Comparison of ENCODE assay signal across 8 mouse cellular contexts in genomic region chr7:145031275-145031674, GRCm38 (mm10).
DNase-seq lines count a peak whose midpoint lies in the region; ATAC-seq and TF ChIP-seq lines count a peak whose summit lies in the region.

No protein-coding gene starts in this region.

- H3K9me3 ChIP-seq in ES-E14 (ENCODE audit: control insufficient read depth, insufficient read depth, low read depth, low read length): no peaks in the 10 kb centered on the region
- H3K9me3 ChIP-seq in hindbrain, embryonic 10.5 days: no peaks in the 10 kb centered on the region

- H3K27ac ChIP-seq in heart, adult 2 months: peak overlapping the region; percentile 71; the same call in 1 of the 2 replicates
- no peak overlapping the region for H3K27ac ChIP-seq in ES-E14 (ENCODE audit: insufficient read depth, low read depth, low read length, poor library complexity, severe bottlenecking)
- peak overlapping the region; percentile 89 for H3K27ac ChIP-seq in hindbrain, embryonic 10.5 days
- H3K27ac ChIP-seq in macrophage: peak overlapping the region; percentile 93

- H3K4me3 ChIP-seq in heart, adult 2 months: peak overlapping the region; percentile 34
- H3K4me3 ChIP-seq in ES-E14 (ENCODE audit: insufficient read depth in 1 of 2, low read depth in 1 of 2, low read length in 2 of 2, poor library complexity in 1 of 2, severe bottlenecking in 1 of 2) (peak overlapping the region in 1 of 2 experiments; percentile 16; a peak in 2 of 4 replicates), macrophage (ENCODE audit: inconsistent target) (peak overlapping the region; percentile 2; the same call in 1 of the 2 replicates)
- peak overlapping the region; percentile 52 for H3K4me3 ChIP-seq in hindbrain, embryonic 10.5 days

- no peak overlapping the region for H3K9ac ChIP-seq in heart, adult 2 months (ENCODE audit: low read depth, low read length)
- H3K9ac ChIP-seq in ES-E14 (ENCODE audit: insufficient read depth, low read depth, low read length, poor library complexity, severe bottlenecking): no peak overlapping the region

- H3K79me2 ChIP-seq in heart, adult 2 months (replicated peaks; ENCODE audit: control insufficient read depth, insufficient read depth, low read length): no peaks in the 10 kb centered on the region
- H3K79me2 ChIP-seq in macrophage (ENCODE audit: inconsistent target): no peaks in the 10 kb centered on the region

- 26% methylated on average over 7 of the region's 7 CpGs for WGBS in heart, adult 2 months
- 12% methylated on average over 7 of the region's 7 CpGs for WGBS in hindbrain, embryonic 10.5 days
- WGBS in macrophage (ENCODE audit: missing documents): 67% methylated on average over 7 of the region's 7 CpGs

- no peaks in the 10 kb centered on the region for H3K36me3 ChIP-seq in heart, adult 2 months (ENCODE audit: control insufficient read depth, insufficient read depth, low read length)
- H3K36me3 ChIP-seq in ES-E14 (ENCODE audit: control insufficient read depth, insufficient read depth, low read length, poor library complexity, severe bottlenecking): no peaks in the 10 kb centered on the region
- no peaks in the 10 kb centered on the region for H3K36me3 ChIP-seq in hindbrain, embryonic 10.5 days
- H3K36me3 ChIP-seq in macrophage (ENCODE audit: inconsistent target): no peaks in the 10 kb centered on the region

- H3K27me3 ChIP-seq in heart, adult 2 months (ENCODE audit: control insufficient read depth, insufficient read depth, low read length): no peaks in the 10 kb centered on the region
- H3K27me3 ChIP-seq in hindbrain, embryonic 10.5 days (ENCODE audit: insufficient read depth, poor library complexity, severe bottlenecking): peaks cover 33% of the 10 kb centered on the region

- no peak for DNase-seq in heart, adult 2 months
- DNase-seq in heart, postnatal 25 days (ENCODE audit: low spot score): no peak
- no peak for DNase-seq in ES-E14 (ENCODE audit: low read depth, low spot score)
- DNase-seq in hindbrain, embryonic 10.5 days (ENCODE audit: low spot score): no peak
- DNase-seq in gastrocnemius, adult 18-20 months (ENCODE audit: low spot score): no peak
- DNase-seq in retina, embryonic 14.5 days (ENCODE audit: low spot score): no peak

- intact Hi-C loops in heart, adult 2 months (cut with DNase I): loop anchor here (2.0 kb wide), 1 partner anchor 82 kb away; no protein-coding TSS in a partner anchor
- intact Hi-C loops in heart, postnatal 25 days (cut with DNase I): loop anchor here (2.0 to 5.0 kb wide), 3 partner anchors 88 to 211 kb away; no protein-coding TSS in a partner anchor

- TF ChIP-seq EP300 in heart, adult 2 months (IDR thresholded peaks at IDR 0.05; ENCODE audit: insufficient read depth, low read depth, low read length): no peak

- in situ Hi-C loops in ES-E14 (cut with MboI; ENCODE audit: low sequenced_read_pairs in 2 of 2, unreplicated experiment in 2 of 2): no loop called here

- no peak for TF ChIP-seq CTCF in heart, adult 2 months (IDR thresholded peaks at IDR 0.05)

- TF ChIP-seq POLR2A in heart, adult 2 months (IDR thresholded peaks at IDR 0.05; ENCODE audit: insufficient read depth, low read depth, low read length): no peak

- H3K4me1 ChIP-seq in heart, adult 2 months (ENCODE audit: control insufficient read depth, insufficient read depth, low read length): peaks cover 5% of the 10 kb centered on the region
- H3K4me1 ChIP-seq in ES-E14 (ENCODE audit: control insufficient read depth in 2 of 2, insufficient read depth in 2 of 2, low read length in 2 of 2, poor library complexity in 1 of 2): peaks cover 19 to 25% of the 10 kb centered on the region in 2 experiments
- H3K4me1 ChIP-seq in hindbrain, embryonic 10.5 days (replicated peaks): peaks cover 36% of the 10 kb centered on the region

- ATAC-seq in frontal cortex, adult (ENCODE audit: low TSS enrichment): no peak

TF ChIP-seq in ES-E14, 5 proteins besides CTCF, POLR2A, EP300 and RAD21:
- peak; percentile 89 for TF ChIP-seq ZNF384 (IDR thresholded peaks at IDR 0.05; ENCODE audit: low read depth, low read length)
- TF ChIP-seq HCFC1 (IDR thresholded peaks at IDR 0.05; ENCODE audit: borderline replicate concordance, insufficient read depth, low read length): no peak
- no peak for TF ChIP-seq MAFK (IDR thresholded peaks at IDR 0.05; ENCODE audit: insufficient read depth, low read depth, low read length)
